Mouse (Mus musculus): ENCODE measurements around the gene Btaf1. TPM values are rescaled to one million over a fixed set of nuclear protein-coding genes. Genes with fewer than 3 reads are reported as not detected.
A peak's percentile ranks its signal among the peaks of the same experiment; 100 is the strongest.
"Not testable (repeated sequence)": the region's sequence is repeated elsewhere in the genome, so short reads cannot be mapped to it uniquely, and the experiment has no call there.

The Btaf1 gene
- polyA plus RNA-seq, 1 experiment from 2014 or later, result 12.3 TPM

- Histone ChIP-seq H3K4me3 (replicated peaks) (no peak overlapping the region), H3K9me3 (no peaks in the 10 kb centered on the region), H3K9ac (replicated peaks) (no peak overlapping the region), H3K36me3 (no peaks in the 10 kb centered on the region), H3K27ac (no peak overlapping the region), H3K4me2 (replicated peaks) (0 out of 2 replicates have a peak overlapping the region, but pooled peaks have one; percentile 76), H3K27me3 (peaks cover 3% of the 10 kb centered on the region; the same call in 1 of the 2 replicates), H3K4me1 (replicated peaks) (peaks cover 27% of the 10 kb centered on the region)
- no peak for ATAC-seq
- WGBS, result 86% methylated on average over 6 of the region's 6 CpGs
Observed at GRCm38 (mm10) chr19:36927800-36928361, 2.0 kb downstream of the Btaf1 start.

- ATAC-seq, result no peak
- peaks cover 25% of the 10 kb centered on the region for H3K4me1 ChIP-seq (replicated peaks)
Observed at GRCm38 (mm10) chr19:36929816-36930215, 3.9 kb downstream of the Btaf1 start.

GRCm38 (mm10) chr19:36932097-36932496 is 6.2 kb downstream of the Btaf1 start:
- Histone ChIP-seq H3K4me2 (replicated peaks) (no peak overlapping the region), H3K4me1 (replicated peaks) (peaks cover 14% of the 10 kb centered on the region), H3K27me3 (no peaks in the 10 kb centered on the region), H3K27ac (no peak overlapping the region), H3K9ac (replicated peaks) (no peak overlapping the region), H3K9me3 (no peaks in the 10 kb centered on the region), H3K4me3 (replicated peaks) (no peak overlapping the region), H3K36me3 (no peaks in the 10 kb centered on the region)
- no peak for ATAC-seq

More at GRCm38 (mm10) chr19:36929816-36930215, 3.9 kb downstream of the Btaf1 start:
- Histone ChIP-seq H3K9me3 (no peaks in the 10 kb centered on the region), H3K9ac (replicated peaks) (no peak overlapping the region), H3K36me3 (no peaks in the 10 kb centered on the region), H3K4me2 (replicated peaks) (no peak overlapping the region), H3K27ac (no peak overlapping the region), H3K4me3 (replicated peaks) (no peak overlapping the region), H3K27me3 (no peaks in the 10 kb centered on the region)

GRCm38 (mm10) chr19:36932613-36933012 is 6.7 kb downstream of the Btaf1 start:
- Histone ChIP-seq H3K36me3 (no peaks in the 10 kb centered on the region), H3K27me3 (no peaks in the 10 kb centered on the region), H3K27ac (no peak overlapping the region), H3K4me1 (replicated peaks) (peaks cover 9% of the 10 kb centered on the region), H3K9ac (replicated peaks) (no peak overlapping the region), H3K4me2 (replicated peaks) (no peak overlapping the region), H3K4me3 (replicated peaks) (no peak overlapping the region), H3K9me3 (no peaks in the 10 kb centered on the region)
- no peak for ATAC-seq
- WGBS, result 83% methylated on average over 2 of the region's 2 CpGs

- Histone ChIP-seq H3K4me3 (replicated peaks) (no peak overlapping the region), H3K9ac (replicated peaks) (no peak overlapping the region), H3K36me3 (no peaks in the 10 kb centered on the region), H3K4me2 (replicated peaks) (no peak overlapping the region), H3K9me3 (no peaks in the 10 kb centered on the region), H3K27ac (no peak overlapping the region), H3K4me1 (replicated peaks) (no peaks in the 10 kb centered on the region), H3K27me3 (no peaks in the 10 kb centered on the region)
- ATAC-seq, result no peak
- WGBS, result 95% methylated on average over 4 of the region's 4 CpGs
Observed at GRCm38 (mm10) chr19:36936285-36936684, 10.4 kb downstream of the Btaf1 start.

- Histone ChIP-seq H3K4me3 (replicated peaks) (no peak overlapping the region), H3K27me3 (no peaks in the 10 kb centered on the region), H3K27ac (no peak overlapping the region), H3K9me3 (no peaks in the 10 kb centered on the region), H3K9ac (replicated peaks) (no peak overlapping the region), H3K36me3 (no peaks in the 10 kb centered on the region), H3K4me2 (replicated peaks) (no peak overlapping the region), H3K4me1 (replicated peaks) (no peaks in the 10 kb centered on the region)
- no peak for ATAC-seq
Observed at GRCm38 (mm10) chr19:36938008-36938407, 12.1 kb downstream of the Btaf1 start.

- ATAC-seq, result no peak
- no peaks in the 10 kb centered on the region for H3K36me3 ChIP-seq
- WGBS, result 93% methylated on average over 1 of the region's 1 CpGs
- no peaks in the 10 kb centered on the region for H3K27me3 ChIP-seq
- H3K9me3 ChIP-seq, result no peaks in the 10 kb centered on the region
- no peaks in the 10 kb centered on the region for H3K4me1 ChIP-seq (replicated peaks)
- no peak overlapping the region for H3K4me2 ChIP-seq (replicated peaks)
- no peak overlapping the region for H3K4me3 ChIP-seq (replicated peaks)
- H3K9ac ChIP-seq (replicated peaks), result no peak overlapping the region
- H3K27ac ChIP-seq, result no peak overlapping the region
Observed at GRCm38 (mm10) chr19:36940064-36940463, 14.2 kb downstream of the Btaf1 start.

- Histone ChIP-seq H3K36me3 (peaks cover 7% of the 10 kb centered on the region), H3K27ac (0 out of 2 replicates have a peak overlapping the region, but pooled peaks have one; percentile 4), H3K9me3 (no peaks in the 10 kb centered on the region), H3K9ac (replicated peaks) (no peak overlapping the region), H3K4me3 (replicated peaks) (no peak overlapping the region), H3K4me2 (replicated peaks) (no peak overlapping the region), H3K27me3 (no peaks in the 10 kb centered on the region), H3K4me1 (replicated peaks) (no peaks in the 10 kb centered on the region)
- 52% methylated on average over 4 of the region's 4 CpGs for WGBS
- no peak for ATAC-seq
Observed at GRCm38 (mm10) chr19:36953637-36954206, 27.8 kb downstream of the Btaf1 start.

- Histone ChIP-seq H3K9ac (replicated peaks) (no peak overlapping the region), H3K36me3 (peaks cover 24% of the 10 kb centered on the region), H3K4me1 (replicated peaks) (no peaks in the 10 kb centered on the region), H3K4me2 (replicated peaks) (no peak overlapping the region), H3K27me3 (no peaks in the 10 kb centered on the region), H3K4me3 (replicated peaks) (no peak overlapping the region), H3K9me3 (no peaks in the 10 kb centered on the region), H3K27ac (no peak overlapping the region)
- ATAC-seq, result no peak
- 89% methylated on average over 4 of the region's 4 CpGs for whole genome bisulfite sequencing
Observed at GRCm38 (mm10) chr19:36958331-36958730, 32.5 kb downstream of the Btaf1 start.

- H3K27ac ChIP-seq, result no peak overlapping the region
- no peaks in the 10 kb centered on the region for H3K9me3 ChIP-seq
- H3K4me3 ChIP-seq (replicated peaks), result no peak overlapping the region
- WGBS, result 95% methylated on average over 1 of the region's 1 CpGs
- no peak for ATAC-seq
- H3K9ac ChIP-seq (replicated peaks), result no peak overlapping the region
- H3K4me2 ChIP-seq (replicated peaks), result no peak overlapping the region
- H3K4me1 ChIP-seq (replicated peaks), result no peaks in the 10 kb centered on the region
- no peaks in the 10 kb centered on the region for H3K27me3 ChIP-seq
- peaks cover 40% of the 10 kb centered on the region for H3K36me3 ChIP-seq
Observed at GRCm38 (mm10) chr19:36961320-36961719, 35.4 kb downstream of the Btaf1 start.

- H3K4me2 ChIP-seq (replicated peaks); H3K9ac ChIP-seq (replicated peaks); H3K27me3 ChIP-seq; H3K27ac ChIP-seq; H3K4me1 ChIP-seq (replicated peaks); H3K9me3 ChIP-seq; ATAC-seq; H3K4me3 ChIP-seq (replicated peaks): not testable (repeated sequence)
- peaks cover 45% of the 10 kb centered on the region for H3K36me3 ChIP-seq
- 92% methylated on average over 6 of the region's 6 CpGs for WGBS
Observed at GRCm38 (mm10) chr19:36962544-36963260, 36.8 kb downstream of the Btaf1 start.

GRCm38 (mm10) chr19:37004557-37004956 is 78.7 kb downstream of the Btaf1 start:
- no peak for ATAC-seq
- H3K36me3 ChIP-seq, result peaks cover 75% of the 10 kb centered on the region
- no peak overlapping the region for H3K4me2 ChIP-seq (replicated peaks)
- 93% methylated on average over 5 of the region's 5 CpGs for WGBS
- no peak overlapping the region for H3K4me3 ChIP-seq (replicated peaks)
- no peaks in the 10 kb centered on the region for H3K9me3 ChIP-seq
- H3K9ac ChIP-seq (replicated peaks), result no peak overlapping the region
- no peaks in the 10 kb centered on the region for H3K27me3 ChIP-seq
- no peak overlapping the region for H3K27ac ChIP-seq
- H3K4me1 ChIP-seq (replicated peaks), result no peaks in the 10 kb centered on the region

Measured in midbrain, embryonic 13.5 days (tissue).